Mouse (Mus musculus) kidney, adult 18-20 months (tissue): ENCODE data around the gene Cdc40.

Source experiments
- DNase-seq: peaks from one replicate; pipeline ENCODE4 v3.0.0; 2021

Gene Cdc40

GRCm38 (mm10) chr10:40882831-40883643, at the start of gene Cdc40, which contains the start of gene Wasf1:
Cdc40 (minus strand) TSS chr10:40883311.
Wasf1 (plus strand) TSS chr10:40883475.
- DNase-seq, result peak; percentile 94

GRCm38 (mm10) chr10:40919464-40919863, 36.4 kb upstream of the Cdc40 start:
- no peak for DNase-seq

GRCm38 (mm10) chr10:40918669-40919440, 35.7 kb upstream of the Cdc40 start:
- DNase-seq, result no peak

GRCm38 (mm10) chr10:40915240-40915639, 32.1 kb upstream of the Cdc40 start:
- no peak for DNase-seq

- DNase-seq, result no peak
Observed at GRCm38 (mm10) chr10:40910811-40911210, 27.7 kb upstream of the Cdc40 start.

- DNase-seq, result no peak
Observed at GRCm38 (mm10) chr10:40908580-40908979, 25.5 kb upstream of the Cdc40 start.

GRCm38 (mm10) chr10:40906802-40907201, 23.7 kb upstream of the Cdc40 start:
- DNase-seq, result no peak

GRCm38 (mm10) chr10:40906131-40906530, 23.0 kb upstream of the Cdc40 start:
- no peak for DNase-seq

GRCm38 (mm10) chr10:40901786-40902185, 18.7 kb upstream of the Cdc40 start:
- DNase-seq, result no peak

- DNase-seq, result no peak
Observed at GRCm38 (mm10) chr10:40896656-40897055, 13.5 kb upstream of the Cdc40 start.

- DNase-seq, result no peak
Observed at GRCm38 (mm10) chr10:40895765-40896164, 12.7 kb upstream of the Cdc40 start.

- no peak for DNase-seq
Observed at GRCm38 (mm10) chr10:40889146-40889545, 6.0 kb upstream of the Cdc40 start.

GRCm38 (mm10) chr10:40887316-40887715, 4.2 kb upstream of the Cdc40 start:
- no peak for DNase-seq

GRCm38 (mm10) chr10:40885432-40885831, 2.3 kb upstream of the Cdc40 start:
- DNase-seq, result no peak

- peak; percentile 46 for DNase-seq
Observed at GRCm38 (mm10) chr10:40884279-40884806, 1.2 kb upstream of the Cdc40 start.

GRCm38 (mm10) chr10:40883644-40884278, 650 bp upstream of the Cdc40 start:
- DNase-seq, result no peak

- DNase-seq, result no peak
Observed at GRCm38 (mm10) chr10:40882333-40882732, 778 bp downstream of the Cdc40 start.

- DNase-seq, result no peak
Observed at GRCm38 (mm10) chr10:40881236-40881635, 1.9 kb downstream of the Cdc40 start.

- no peak for DNase-seq
Observed at GRCm38 (mm10) chr10:40879969-40880368, 3.1 kb downstream of the Cdc40 start.

GRCm38 (mm10) chr10:40878246-40878645, 4.9 kb downstream of the Cdc40 start:
- DNase-seq, result no peak

GRCm38 (mm10) chr10:40872052-40872451, 11.1 kb downstream of the Cdc40 start:
- no peak for DNase-seq

GRCm38 (mm10) chr10:40871301-40871700, 11.8 kb downstream of the Cdc40 start:
- no peak for DNase-seq

GRCm38 (mm10) chr10:40868081-40868480, 15.0 kb downstream of the Cdc40 start:
- DNase-seq, result no peak
